Mouse (Mus musculus): ENCODE measurements around the gene Ccdc136. TPM values are rescaled to one million over a fixed set of nuclear protein-coding genes. Genes with fewer than 3 reads are reported as not detected.

The Ccdc136 gene
- polyA plus RNA-seq, 1 experiment, result 44.5 TPM

GRCm38 (mm10) chr6:29431473-29431872 lies 35.4 kb downstream of the Ccdc136 start:
- DNase-seq (ENCODE audit: low read depth), result peak; percentile 28
- TF ChIP-seq CTCF (IDR thresholded peaks at IDR 0.05; ENCODE audit: borderline replicate concordance, extremely low read depth, insufficient read depth, insufficient read length) (no peak), POLR2A (IDR thresholded peaks at IDR 0.05; ENCODE audit: borderline replicate concordance, extremely low read depth, insufficient read depth, insufficient read length, poor library complexity, severe bottlenecking) (no peak)

- DNase-seq (ENCODE audit: low read depth), result peak; percentile 21
- no peak for TF ChIP-seq CTCF (IDR thresholded peaks at IDR 0.05; ENCODE audit: borderline replicate concordance, extremely low read depth, insufficient read depth, insufficient read length)
- TF ChIP-seq POLR2A (IDR thresholded peaks at IDR 0.05; ENCODE audit: borderline replicate concordance, extremely low read depth, insufficient read depth, insufficient read length, poor library complexity, severe bottlenecking), result no peak
Measured at GRCm38 (mm10) chr6:29432156-29432555, 36.0 kb downstream of the Ccdc136 start.

- peak; percentile 3 for DNase-seq (ENCODE audit: low read depth)
- no peak for TF ChIP-seq CTCF (IDR thresholded peaks at IDR 0.05; ENCODE audit: borderline replicate concordance, extremely low read depth, insufficient read depth, insufficient read length)
- TF ChIP-seq POLR2A (IDR thresholded peaks at IDR 0.05; ENCODE audit: borderline replicate concordance, extremely low read depth, insufficient read depth, insufficient read length, poor library complexity, severe bottlenecking), result no peak
Measured at GRCm38 (mm10) chr6:29432676-29433037, 36.5 kb downstream of the Ccdc136 start.

- peak; percentile 50 for DNase-seq (ENCODE audit: low read depth)
- TF ChIP-seq CTCF (IDR thresholded peaks at IDR 0.05; ENCODE audit: borderline replicate concordance, extremely low read depth, insufficient read depth, insufficient read length) (no peak), POLR2A (IDR thresholded peaks at IDR 0.05; ENCODE audit: borderline replicate concordance, extremely low read depth, insufficient read depth, insufficient read length, poor library complexity, severe bottlenecking) (no peak)
Measured at GRCm38 (mm10) chr6:29433038-29433803, 37.1 kb downstream of the Ccdc136 start, which contains the start of gene Flnc. TSS of gene Flnc (plus strand) at chr6:29433256.

- TF ChIP-seq POLR2A (IDR thresholded peaks at IDR 0.05; ENCODE audit: borderline replicate concordance, extremely low read depth, insufficient read depth, insufficient read length, poor library complexity, severe bottlenecking) (no peak), CTCF (IDR thresholded peaks at IDR 0.05; ENCODE audit: borderline replicate concordance, extremely low read depth, insufficient read depth, insufficient read length) (no peak)
- DNase-seq (ENCODE audit: low read depth), result peak; percentile 22
Measured at GRCm38 (mm10) chr6:29433804-29434795, 38.0 kb downstream of the Ccdc136 start.

GRCm38 (mm10) chr6:29434911-29435691 lies 39.0 kb downstream of the Ccdc136 start:
- TF ChIP-seq CTCF (IDR thresholded peaks at IDR 0.05; ENCODE audit: borderline replicate concordance, extremely low read depth, insufficient read depth, insufficient read length), result no peak
- no peak for TF ChIP-seq POLR2A (IDR thresholded peaks at IDR 0.05; ENCODE audit: borderline replicate concordance, extremely low read depth, insufficient read depth, insufficient read length, poor library complexity, severe bottlenecking)
- peak; percentile 77 for DNase-seq (ENCODE audit: low read depth)

- no peak for TF ChIP-seq POLR2A (IDR thresholded peaks at IDR 0.05; ENCODE audit: borderline replicate concordance, extremely low read depth, insufficient read depth, insufficient read length, poor library complexity, severe bottlenecking)
- TF ChIP-seq CTCF (IDR thresholded peaks at IDR 0.05; ENCODE audit: borderline replicate concordance, extremely low read depth, insufficient read depth, insufficient read length), result no peak
Measured at GRCm38 (mm10) chr6:29435940-29436451, 39.9 kb downstream of the Ccdc136 start.

GRCm38 (mm10) chr6:29436461-29436934 lies 40.4 kb downstream of the Ccdc136 start:
- DNase-seq (ENCODE audit: low read depth), result peak; percentile 66
- TF ChIP-seq POLR2A (IDR thresholded peaks at IDR 0.05; ENCODE audit: borderline replicate concordance, extremely low read depth, insufficient read depth, insufficient read length, poor library complexity, severe bottlenecking) (no peak), CTCF (IDR thresholded peaks at IDR 0.05; ENCODE audit: borderline replicate concordance, extremely low read depth, insufficient read depth, insufficient read length) (no peak)

More at GRCm38 (mm10) chr6:29435940-29436451, 39.9 kb downstream of the Ccdc136 start:
- peak; percentile 62 for DNase-seq (ENCODE audit: low read depth)

- TF ChIP-seq CTCF (IDR thresholded peaks at IDR 0.05; ENCODE audit: borderline replicate concordance, extremely low read depth, insufficient read depth, insufficient read length) (no peak), POLR2A (IDR thresholded peaks at IDR 0.05; ENCODE audit: borderline replicate concordance, extremely low read depth, insufficient read depth, insufficient read length, poor library complexity, severe bottlenecking) (no peak)
- DNase-seq (ENCODE audit: low read depth), result no peak
Measured at GRCm38 (mm10) chr6:29439251-29439650, 43.1 kb downstream of the Ccdc136 start.

GRCm38 (mm10) chr6:29439789-29440188 lies 43.7 kb downstream of the Ccdc136 start:
- no peak for DNase-seq (ENCODE audit: low read depth)
- TF ChIP-seq POLR2A (IDR thresholded peaks at IDR 0.05; ENCODE audit: borderline replicate concordance, extremely low read depth, insufficient read depth, insufficient read length, poor library complexity, severe bottlenecking) (no peak), CTCF (IDR thresholded peaks at IDR 0.05; ENCODE audit: borderline replicate concordance, extremely low read depth, insufficient read depth, insufficient read length) (no peak)

All from brain, embryonic 14.5 days (tissue).